Mouse (Mus musculus): ENCODE results near the gene Kcnab3. TPM values are rescaled to one million over a fixed set of nuclear protein-coding genes. Genes with fewer than 3 reads are reported as not detected.
"Not testable (repeated sequence)": the region's sequence is repeated elsewhere in the genome, so short reads cannot be mapped to it uniquely, and the experiment has no call there.

Kcnab3 gene
- total RNA-seq (2022), result under 1 TPM in 3 of 4 experiments, not detected in 1; 0.17 to 0.38 (median 0.27) TPM

- peak; percentile 89 for DNase-seq (ENCODE audit: low spot score)
Observed at GRCm38 (mm10) chr11:69325628-69326407, at the start of gene Kcnab3. TSS of gene Kcnab3 (plus strand) at chr11:69326258.

- no peak for DNase-seq (ENCODE audit: low spot score)
Observed at GRCm38 (mm10) chr11:69277267-69277666, 48.8 kb upstream of the Kcnab3 start.

GRCm38 (mm10) chr11:69291111-69291510 is 34.9 kb upstream of the Kcnab3 start:
- no peak for DNase-seq (ENCODE audit: low spot score)

GRCm38 (mm10) chr11:69295286-69295685 is 30.8 kb upstream of the Kcnab3 start:
- no peak for DNase-seq (ENCODE audit: low spot score)

GRCm38 (mm10) chr11:69297799-69298198 is 28.3 kb upstream of the Kcnab3 start:
- DNase-seq (ENCODE audit: low spot score), result no peak

- DNase-seq (ENCODE audit: low spot score), result no peak
Observed at GRCm38 (mm10) chr11:69298231-69298630, 27.8 kb upstream of the Kcnab3 start.

GRCm38 (mm10) chr11:69302817-69303216 is 23.2 kb upstream of the Kcnab3 start:
- no peak for DNase-seq (ENCODE audit: low spot score)

GRCm38 (mm10) chr11:69305291-69305690 is 20.8 kb upstream of the Kcnab3 start:
- no peak for DNase-seq (ENCODE audit: low spot score)

- no peak for DNase-seq (ENCODE audit: low spot score)
Observed at GRCm38 (mm10) chr11:69306039-69306438, 20.0 kb upstream of the Kcnab3 start.

GRCm38 (mm10) chr11:69311266-69311665 is 14.8 kb upstream of the Kcnab3 start:
- peak; percentile 13 for DNase-seq (ENCODE audit: low spot score)

- no peak for DNase-seq (ENCODE audit: low spot score)
Observed at GRCm38 (mm10) chr11:69316361-69316760, 9.7 kb upstream of the Kcnab3 start.

GRCm38 (mm10) chr11:69318000-69318399 is 8.1 kb upstream of the Kcnab3 start:
- not testable (repeated sequence) for DNase-seq (ENCODE audit: low spot score)

- no peak for DNase-seq (ENCODE audit: low spot score)
Observed at GRCm38 (mm10) chr11:69321580-69321979, 4.5 kb upstream of the Kcnab3 start.

GRCm38 (mm10) chr11:69322010-69322409 is 4.0 kb upstream of the Kcnab3 start:
- no peak for DNase-seq (ENCODE audit: low spot score)

GRCm38 (mm10) chr11:69322693-69323471 is 3.2 kb upstream of the Kcnab3 start:
- no peak for DNase-seq (ENCODE audit: low spot score)

GRCm38 (mm10) chr11:69323667-69324111 is 2.4 kb upstream of the Kcnab3 start, which contains the start of the genes Cntrob and Trappc1:
TSS of gene Cntrob (minus strand) at chr11:69323775.
TSS of gene Trappc1 (plus strand) at chr11:69323980.
- DNase-seq (ENCODE audit: low spot score), result peak; percentile 99

- DNase-seq (ENCODE audit: low spot score), result no peak
Observed at GRCm38 (mm10) chr11:69324749-69325148, 1.3 kb upstream of the Kcnab3 start.

- DNase-seq (ENCODE audit: low spot score), result no peak
Observed at GRCm38 (mm10) chr11:69326408-69327156, 524 bp downstream of the Kcnab3 start.

GRCm38 (mm10) chr11:69327157-69327442 is 1.0 kb downstream of the Kcnab3 start:
- DNase-seq (ENCODE audit: low spot score), result no peak

GRCm38 (mm10) chr11:69327648-69328047 is 1.6 kb downstream of the Kcnab3 start:
- DNase-seq (ENCODE audit: low spot score), result no peak

GRCm38 (mm10) chr11:69328517-69328916 is 2.5 kb downstream of the Kcnab3 start:
- DNase-seq (ENCODE audit: low spot score), result no peak

GRCm38 (mm10) chr11:69331152-69331551 is 5.1 kb downstream of the Kcnab3 start:
- no peak for DNase-seq (ENCODE audit: low spot score)

Data from heart, adult 8-10 months (tissue).